Mouse (Mus musculus): ENCODE results near the gene Pno1.

Pno1 gene

GRCm38 (mm10) chr11:17176638-17177037 lies 34.7 kb downstream of the Pno1 start:
- no peak for DNase-seq (ENCODE audit: low spot score)

- no peak for DNase-seq (ENCODE audit: low spot score)
These were observed 39.1 kb downstream of the Pno1 start for GRCm38 (mm10) chr11:17172300-17172699.

- no peak for DNase-seq (ENCODE audit: low spot score)
These were observed 40.2 kb downstream of the Pno1 start for GRCm38 (mm10) chr11:17170938-17171729.

- DNase-seq (ENCODE audit: low spot score), result no peak
These were observed 42.1 kb downstream of the Pno1 start for GRCm38 (mm10) chr11:17169262-17169661.

- DNase-seq (ENCODE audit: low spot score), result no peak
These were observed 44.7 kb downstream of the Pno1 start for GRCm38 (mm10) chr11:17166627-17167026.

GRCm38 (mm10) chr11:17163956-17164355 lies 47.4 kb downstream of the Pno1 start:
- no peak for DNase-seq (ENCODE audit: low spot score)

GRCm38 (mm10) chr11:17160242-17160641 lies 51.1 kb downstream of the Pno1 start:
- peak; percentile 18 for DNase-seq (ENCODE audit: low spot score)

- DNase-seq (ENCODE audit: low spot score), result peak; percentile 10
These were observed 51.6 kb downstream of the Pno1 start for GRCm38 (mm10) chr11:17159738-17160241.

- peak; percentile 97 for DNase-seq (ENCODE audit: low spot score)
These were observed 52.3 kb downstream of the Pno1 start, which contains the start of gene Ppp3r1 for GRCm38 (mm10) chr11:17158858-17159737. Gene Ppp3r1 (plus strand): TSS chr11:17159263.
